Mouse (Mus musculus) forebrain, embryonic 16.5 days (tissue): Measurements from ENCODE around the gene Zbtb3. TPM values are rescaled to one million over a fixed set of nuclear protein-coding genes. Genes with fewer than 3 reads are reported as not detected.

ENCODE experiments used
- ATAC-seq: fragments of 200-750 bp; cut with Nextera tagmentation; 2 replicates; pipeline ENCODE4 v1.8.0; 2017; ENCODE audit warnings: mild to moderate bottlenecking, moderate library complexity
- H3K27ac ChIP-seq: fragments of 300-500 bp; sonication (generic); 2 replicates; pipeline ENCODE4 v1.5.1; 2014; ENCODE audit warnings: low read length, control low read depth
- H3K27me3 ChIP-seq: fragments of 300-500 bp; sonication (generic); replicated peaks from 2 replicates; pipeline ENCODE4 v1.6.1; 2014; ENCODE audit warnings: low read length; ENCODE audit not compliant: control insufficient read depth, insufficient read depth
- H3K36me3 ChIP-seq: fragments of 300-500 bp; sonication (generic); 2 replicates; pipeline ENCODE4 v1.6.1; 2014; ENCODE audit not compliant: control insufficient read depth, insufficient read depth
- H3K4me1 ChIP-seq: fragments of 300-500 bp; sonication (generic); replicated peaks from 2 replicates; pipeline ENCODE4 v1.6.1; 2014; ENCODE audit warnings: low read length; ENCODE audit not compliant: control insufficient read depth, insufficient read depth
- H3K4me2 ChIP-seq: fragments of 300-500 bp; sonication (generic); 2 replicates; pipeline ENCODE4 v1.6.1; 2014; ENCODE audit warnings: mild to moderate bottlenecking, low read length, control low read depth
- H3K4me3 ChIP-seq: fragments of 300-500 bp; sonication (generic); replicated peaks from 2 replicates; pipeline ENCODE4 v1.5.1; 2014; ENCODE audit warnings: mild to moderate bottlenecking, low read length, control low read depth
- H3K9ac ChIP-seq: fragments of 300-500 bp; sonication (generic); replicated peaks from 2 replicates; pipeline ENCODE4 v1.6.1; 2014; ENCODE audit warnings: low read depth, low read length, control low read depth
- H3K9me3 ChIP-seq: fragments of 300-500 bp; sonication (generic); 2 replicates; pipeline ENCODE4 v1.6.1; 2016; ENCODE audit warnings: low read length; ENCODE audit not compliant: control insufficient read depth
- WGBS: fragments of 180-500 bp; shearing (Covaris S2); extraction: QIAGEN DNeasy Blood & Tissue Kit; methylation state at CpG from one replicate; pipeline ENCODE4 v1.1.7; 2014; 5-methylcytosine and 5-hydroxymethylcytosine counted together
- polyA plus RNA-seq: library from polyadenylated mRNA; unstranded; fragments of >200 nt; fragmentation: Nextera tagmentation; extraction: Ambion mirVana; gene quantifications from 2 replicates; pipeline ENCODE4 v1.2.1, GENCODE M21; 2015

Zbtb3 gene
- polyA plus RNA-seq, 1 experiment from 2014 or later, result 9.6 TPM

DNA sequence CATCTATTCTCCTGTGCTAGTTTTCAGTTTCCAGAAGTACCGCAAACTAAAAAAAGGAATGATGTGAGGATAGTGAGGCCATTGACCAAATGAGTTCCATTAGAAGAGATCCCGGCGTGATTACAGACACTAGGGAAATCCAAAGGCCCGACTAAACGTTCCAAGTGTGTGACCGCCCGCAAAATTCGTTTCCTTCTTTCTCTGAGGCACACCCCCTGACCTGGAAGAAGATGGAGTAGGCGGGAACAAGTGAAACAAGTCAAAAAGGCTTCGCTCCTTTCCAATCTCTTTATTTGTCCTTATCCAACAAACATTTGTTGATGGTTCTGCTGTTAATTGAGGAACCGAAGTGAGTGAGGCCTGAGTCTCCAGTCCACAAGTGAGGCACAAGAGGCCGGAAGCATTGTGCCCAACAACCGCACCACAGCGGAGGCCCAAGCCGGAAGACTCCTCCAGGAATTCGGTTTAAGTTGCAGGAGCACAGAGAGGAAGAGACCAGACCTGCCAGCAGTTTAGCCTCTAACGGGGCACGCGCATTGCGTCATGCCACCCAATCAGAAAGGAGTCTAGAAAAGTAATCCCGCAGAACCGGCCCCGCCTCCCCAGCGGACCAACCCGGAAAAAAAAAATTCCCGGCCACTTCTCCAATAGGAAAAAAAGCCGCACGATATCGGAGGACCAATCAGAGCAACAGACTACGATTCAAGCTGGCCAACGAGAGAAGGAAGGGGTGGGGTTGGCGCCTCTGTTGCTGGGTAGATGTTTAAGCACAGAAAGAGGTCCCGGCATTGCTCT lies 16.6 kb downstream of the Zbtb3 start, which contains the start of gene Ttc9c:
Gene Ttc9c (minus strand): TSS at position 533 of the 795 bp plus-strand sequence.
- Histone ChIP-seq H3K4me2 (peak within 1 kb of the TSS; percentile 92), H3K27me3 (no peaks in the 10 kb centered on the region), H3K36me3 (no peaks in the 10 kb centered on the region; the same call in 1 of the 2 replicates), H3K4me1 (peaks cover 50% of the 10 kb centered on the region), H3K27ac (peak within 1 kb of the TSS; percentile 100), H3K9me3 (no peaks in the 10 kb centered on the region), H3K4me3 (peak within 1 kb of the TSS; percentile 99), H3K9ac (peak within 1 kb of the TSS; percentile 93)
- under 1% methylated on average over 33 of the region's 33 CpGs for WGBS
- peak; percentile 91 for ATAC-seq

DNA sequence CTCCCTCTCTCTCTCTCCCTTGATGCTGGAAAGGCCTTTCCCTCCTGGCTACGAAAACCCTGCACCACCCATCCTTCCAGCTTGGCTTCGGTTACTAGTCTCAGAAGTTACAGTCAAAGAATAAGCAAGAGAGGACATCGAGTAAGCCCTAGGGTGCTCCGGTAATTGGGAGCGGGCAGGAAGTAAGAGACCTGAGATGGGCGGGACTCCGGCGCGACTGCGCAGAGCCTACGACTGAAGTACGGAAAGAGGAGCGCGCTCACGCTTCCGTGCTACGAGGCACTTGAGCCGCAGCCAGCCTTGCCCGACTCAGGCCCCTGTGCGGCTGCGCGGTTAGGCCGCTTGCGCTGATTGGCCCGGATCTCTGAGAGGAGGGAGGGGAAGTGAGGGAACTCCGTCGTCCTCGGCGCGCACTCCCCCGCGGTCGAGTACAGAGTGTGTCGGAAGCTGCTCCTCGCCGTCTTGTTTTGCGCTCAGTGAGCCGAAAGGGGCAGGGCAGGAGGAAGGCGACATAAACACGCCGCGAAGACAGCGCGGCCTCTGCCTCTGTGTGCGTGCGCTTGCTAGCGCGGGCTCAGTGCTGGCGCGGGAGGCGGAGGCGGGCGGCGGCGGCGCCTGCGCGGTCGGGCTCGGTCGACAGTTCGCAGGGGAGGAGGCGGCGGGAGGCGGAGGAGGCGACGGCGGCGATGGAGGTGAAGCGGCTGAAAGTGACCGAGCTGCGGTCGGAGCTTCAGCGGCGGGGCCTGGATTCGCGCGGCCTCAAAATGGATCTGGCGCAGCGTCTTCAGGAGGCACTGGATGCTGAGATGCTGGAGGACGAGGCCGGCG lies 17.5 kb downstream of the Zbtb3 start, which contains the start of gene Hnrnpul2:
Gene Hnrnpul2 (plus strand): TSS at position 415 of the 828 bp plus-strand sequence.
- Histone ChIP-seq H3K27me3 (no peaks in the 10 kb centered on the region), H3K4me3 (peak within 1 kb of the TSS; percentile 99), H3K4me2 (peak within 1 kb of the TSS; percentile 92), H3K9ac (peak within 1 kb of the TSS; percentile 93), H3K27ac (peak within 1 kb of the TSS; percentile 100), H3K36me3 (peaks cover 5% of the 10 kb centered on the region), H3K4me1 (peaks cover 47% of the 10 kb centered on the region), H3K9me3 (no peaks in the 10 kb centered on the region)
- ATAC-seq, result peak; percentile 94
- WGBS, result under 1% methylated on average over 82 of the region's 83 CpGs

DNA sequence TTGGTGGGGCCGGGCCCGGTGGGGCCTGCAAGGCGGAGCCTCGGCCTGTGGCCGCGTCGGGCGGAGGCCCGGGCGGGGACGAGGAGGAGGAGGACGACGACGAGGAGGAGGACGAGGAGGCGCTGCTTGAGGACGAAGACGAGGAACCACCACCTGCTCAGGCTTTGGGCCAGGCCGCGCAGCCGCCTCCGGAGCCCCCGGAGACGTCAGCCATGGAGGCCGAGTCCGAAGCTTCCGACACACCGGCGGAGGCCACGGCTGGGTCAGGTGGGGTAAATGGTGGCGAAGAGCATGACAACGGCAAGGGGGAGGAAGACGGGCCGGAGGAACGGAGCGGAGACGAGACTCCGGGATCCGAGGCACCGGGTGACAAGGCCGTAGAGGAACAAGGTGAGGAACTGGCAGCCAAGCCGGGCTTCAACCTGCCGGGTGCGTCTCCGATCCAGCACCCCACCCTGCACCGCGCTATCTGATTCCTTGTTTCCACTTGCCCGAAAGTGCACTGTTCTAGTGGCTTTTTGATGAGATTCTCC lies 18.1 kb downstream of the Zbtb3 start:
- H3K27ac ChIP-seq, result peak overlapping the region; percentile 100
- peaks cover 11% of the 10 kb centered on the region for H3K36me3 ChIP-seq
- H3K4me1 ChIP-seq, result peaks cover 45% of the 10 kb centered on the region
- peak overlapping the region; percentile 93 for H3K9ac ChIP-seq
- H3K4me2 ChIP-seq, result peak overlapping the region; percentile 78
- no peaks in the 10 kb centered on the region for H3K27me3 ChIP-seq
- H3K4me3 ChIP-seq, result peak overlapping the region; percentile 99
- H3K9me3 ChIP-seq, result no peaks in the 10 kb centered on the region
- peak; percentile 7 for ATAC-seq
- WGBS, result 0% methylated on average over 48 of the region's 48 CpGs

DNA sequence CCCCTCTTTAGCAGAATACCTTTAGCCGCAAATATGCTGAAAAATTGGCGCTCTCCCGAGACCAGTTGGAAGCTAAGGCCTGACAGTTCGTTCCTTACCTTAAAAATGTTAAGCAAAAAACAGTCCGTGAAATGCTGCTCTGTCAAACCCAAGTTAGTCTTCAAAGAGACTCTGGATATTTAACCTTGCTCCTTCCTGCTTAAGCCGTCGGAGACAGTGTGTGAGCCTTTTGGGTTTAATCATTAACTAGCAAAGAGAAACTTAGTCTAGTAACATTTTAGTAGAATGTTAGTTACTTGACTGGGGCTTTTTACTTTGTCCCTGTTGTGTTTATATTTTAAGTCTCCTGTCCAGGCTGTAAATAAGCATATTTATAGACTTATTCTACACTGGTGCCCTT lies 18.8 kb downstream of the Zbtb3 start:
- H3K4me1 ChIP-seq, result peaks cover 39% of the 10 kb centered on the region
- no peak for ATAC-seq
- H3K9me3 ChIP-seq, result no peaks in the 10 kb centered on the region
- peaks cover 16% of the 10 kb centered on the region for H3K36me3 ChIP-seq
- no peak overlapping the region; the same call in 1 of the 2 replicates for H3K27ac ChIP-seq
- 1% methylated on average over 7 of the region's 7 CpGs for WGBS
- peak overlapping the region; percentile 78 for H3K4me2 ChIP-seq
- H3K27me3 ChIP-seq, result no peaks in the 10 kb centered on the region
- H3K4me3 ChIP-seq, result peak overlapping the region; percentile 99
- H3K9ac ChIP-seq, result peak overlapping the region; percentile 93

DNA sequence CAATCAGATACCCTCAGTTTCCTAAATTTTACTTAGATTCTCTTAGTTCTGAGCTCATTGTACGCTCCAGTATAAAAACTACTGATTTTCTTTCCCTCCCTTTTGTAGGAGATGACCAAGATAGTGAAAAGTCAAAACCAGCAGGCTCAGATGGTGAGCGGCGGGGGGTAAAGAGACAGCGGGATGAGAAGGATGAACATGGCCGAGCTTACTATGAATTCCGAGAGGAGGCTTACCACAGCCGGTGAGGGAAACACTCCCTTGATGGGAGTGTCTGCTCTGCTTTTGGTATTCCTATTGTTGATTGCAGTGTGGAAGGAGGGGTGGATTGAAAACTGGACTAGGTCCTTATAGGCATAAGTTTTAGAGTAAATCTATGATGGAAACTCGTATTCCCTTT lies 20.3 kb downstream of the Zbtb3 start:
- H3K4me1 ChIP-seq, result peaks cover 27% of the 10 kb centered on the region
- H3K27ac ChIP-seq, result no peak overlapping the region
- H3K27me3 ChIP-seq, result no peaks in the 10 kb centered on the region
- H3K4me2 ChIP-seq, result peak overlapping the region; percentile 78
- H3K36me3 ChIP-seq, result peaks cover 31% of the 10 kb centered on the region
- 0 out of 2 replicates have a peak overlapping the region, but pooled peaks have one; percentile 15 for H3K9ac ChIP-seq
- no peak for ATAC-seq
- WGBS, result 68% methylated on average over 8 of the region's 8 CpGs
- peak overlapping the region; percentile 11 for H3K4me3 ChIP-seq
- H3K9me3 ChIP-seq, result no peaks in the 10 kb centered on the region

DNA sequence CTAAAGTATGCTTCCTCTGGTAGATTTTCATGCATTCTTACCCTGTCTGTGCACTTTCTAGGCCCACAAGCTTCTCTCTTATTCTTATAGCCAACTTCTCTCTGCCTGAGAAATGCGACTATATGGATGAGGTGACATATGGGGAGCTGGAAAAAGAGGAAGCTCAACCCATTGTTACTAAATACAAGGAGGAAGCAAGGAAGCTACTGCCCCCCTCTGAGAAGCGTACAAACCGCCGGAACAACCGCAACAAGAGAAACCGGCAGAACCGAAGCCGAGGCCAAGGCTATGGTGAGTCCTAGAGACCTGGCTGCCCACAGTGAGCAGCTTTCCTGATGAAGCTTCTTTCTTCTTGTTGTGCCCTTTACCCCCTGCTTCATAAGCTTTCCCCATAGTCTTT lies 27.3 kb downstream of the Zbtb3 start, which contains the start of gene AC129217.1:
Gene AC129217.1 (plus strand): TSS at position 114 of the 400 bp plus-strand sequence.
- H3K27ac ChIP-seq, result no peak within 1 kb of the TSS; the same call in 1 of the 2 replicates
- no peak within 1 kb of the TSS for H3K4me3 ChIP-seq
- 83% methylated on average over 8 of the region's 8 CpGs for WGBS
- H3K4me1 ChIP-seq, result no peaks in the 10 kb centered on the region
- no peaks in the 10 kb centered on the region for H3K27me3 ChIP-seq
- H3K9me3 ChIP-seq, result no peaks in the 10 kb centered on the region
- H3K4me2 ChIP-seq, result no peak within 1 kb of the TSS
- H3K9ac ChIP-seq, result no peak within 1 kb of the TSS
- no peak for ATAC-seq
- peaks cover 76% of the 10 kb centered on the region for H3K36me3 ChIP-seq

DNA sequence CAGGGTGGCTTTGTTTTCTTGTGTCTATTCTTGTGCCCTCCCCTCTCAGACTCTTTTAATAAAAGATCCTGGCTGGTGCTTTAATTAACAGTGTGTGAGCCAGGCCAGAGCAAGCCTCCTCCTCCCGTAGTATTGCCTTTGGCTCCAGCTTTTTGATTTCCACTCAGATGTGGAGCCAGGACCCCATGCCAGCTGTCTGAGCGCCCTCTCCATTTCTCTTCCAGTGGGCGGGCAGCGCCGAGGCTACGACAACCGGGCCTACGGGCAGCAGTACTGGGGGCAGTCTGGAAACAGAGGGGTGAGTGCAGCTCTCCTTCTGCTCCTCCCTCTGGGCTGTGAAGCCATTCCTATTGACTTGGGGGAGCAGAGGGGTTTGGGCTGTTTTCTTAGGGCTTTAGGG lies 28.3 kb downstream of the Zbtb3 start:
- H3K27me3 ChIP-seq, result no peaks in the 10 kb centered on the region
- H3K4me1 ChIP-seq, result no peaks in the 10 kb centered on the region
- H3K4me3 ChIP-seq, result no peak overlapping the region
- H3K9me3 ChIP-seq, result no peaks in the 10 kb centered on the region
- H3K36me3 ChIP-seq, result peaks cover 70% of the 10 kb centered on the region
- no peak overlapping the region for H3K9ac ChIP-seq
- 70% methylated on average over 8 of the region's 8 CpGs for WGBS
- H3K4me2 ChIP-seq, result no peak overlapping the region
- peak; percentile 31; the same call in 1 of the 2 replicates for ATAC-seq
- no peak overlapping the region; the same call in 1 of the 2 replicates for H3K27ac ChIP-seq

DNA sequence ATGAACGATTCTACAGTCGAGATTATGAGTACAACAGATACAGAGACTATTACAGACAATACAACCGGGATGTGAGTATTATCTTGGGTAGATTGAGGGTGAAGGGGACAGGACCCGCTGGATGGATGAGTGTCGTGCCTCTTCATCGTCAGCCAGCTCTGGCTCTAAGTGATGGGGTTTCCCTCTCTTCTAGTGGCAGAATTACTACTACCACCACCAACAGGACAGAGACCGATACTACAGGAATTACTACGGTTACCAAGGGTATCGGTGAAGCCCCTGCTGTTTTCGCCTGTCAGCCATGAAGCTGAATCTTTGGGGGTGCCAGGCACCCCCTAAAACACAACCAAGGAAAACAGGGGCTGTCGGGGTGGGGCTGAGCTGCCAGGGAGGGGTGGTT lies 28.9 kb downstream of the Zbtb3 start:
- Histone ChIP-seq H3K27ac (no peak overlapping the region), H3K9ac (no peak overlapping the region), H3K9me3 (no peaks in the 10 kb centered on the region), H3K36me3 (peaks cover 65% of the 10 kb centered on the region), H3K4me3 (no peak overlapping the region), H3K4me2 (no peak overlapping the region), H3K27me3 (no peaks in the 10 kb centered on the region), H3K4me1 (no peaks in the 10 kb centered on the region)
- 80% methylated on average over 11 of the region's 11 CpGs for WGBS
- 0 out of 2 replicates have a peak, but pooled peaks have one; percentile 7 for ATAC-seq

DNA sequence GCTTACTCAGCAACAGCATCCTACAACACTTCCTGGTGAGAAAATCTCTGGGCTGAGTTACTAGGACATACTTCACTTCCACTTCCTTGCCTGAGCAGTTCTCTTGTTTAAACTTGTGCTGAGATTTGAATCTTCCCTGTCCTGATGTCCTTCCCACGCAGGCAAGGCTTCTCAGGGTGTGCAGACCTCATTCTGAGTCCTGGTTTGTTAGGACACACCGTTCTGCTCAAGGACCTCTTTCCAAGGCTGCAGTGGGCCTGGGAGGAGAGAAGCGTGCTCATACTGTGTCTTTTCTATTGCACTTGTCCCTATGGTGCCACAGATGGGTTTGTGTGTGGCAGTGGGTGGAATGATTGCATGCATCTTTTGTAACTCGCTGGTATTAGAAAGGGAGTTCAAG lies 30.6 kb downstream of the Zbtb3 start:
- Histone ChIP-seq H3K27me3 (no peaks in the 10 kb centered on the region), H3K27ac (no peak overlapping the region), H3K36me3 (peaks cover 49% of the 10 kb centered on the region), H3K4me3 (no peak overlapping the region), H3K9me3 (no peaks in the 10 kb centered on the region), H3K4me2 (no peak overlapping the region), H3K9ac (no peak overlapping the region), H3K4me1 (no peaks in the 10 kb centered on the region)
- WGBS, result 87% methylated on average over 4 of the region's 4 CpGs
- no peak for ATAC-seq
